17 mouse cellular contexts compared by ENCODE assay signal in genomic region chr17:8851846-8852245, GRCm38 (mm10).
A peak's percentile ranks its signal among the peaks of the same experiment; 100 is the strongest.
DNase-seq lines count a peak whose midpoint lies in the region; TF ChIP-seq lines count a peak whose summit lies in the region.
"Had no signal": no experiment of that assay in that cellular context is flagged by ENCODE, and none has a peak within 500 bp of the region (broad histone marks: within the 10 kb centered on the region; RNA-seq: fewer than 3 reads in every experiment).

No protein-coding gene starts in this region.

- H3K4me1 ChIP-seq in thymus, adult 2 months (replicated peaks; ENCODE audit: control insufficient read depth, insufficient read depth, low read length), result peaks cover 22% of the 10 kb centered on the region

- H3K36me3 ChIP-seq in thymus, adult 2 months (ENCODE audit: control insufficient read depth, insufficient read depth, low read length), result no peaks in the 10 kb centered on the region
- H3K36me3 ChIP-seq: embryonic facial prominence, embryonic 13.5 days; forebrain, embryonic 12.5 days; heart, embryonic 12.5 days; hindbrain, embryonic 10.5 days had no signal

- no peak for TF ChIP-seq POLR2A in thymus, adult 2 months (IDR thresholded peaks at IDR 0.05; ENCODE audit: control insufficient read depth, extremely low read depth, insufficient read depth, low read length, poor library complexity)

- WGBS in thymus, adult 2 months, result 70% methylated on average over 6 of the region's 6 CpGs

- H3K27me3 ChIP-seq in thymus, adult 2 months (ENCODE audit: control insufficient read depth, insufficient read depth, low read length), result no peaks in the 10 kb centered on the region
- H3K27me3 ChIP-seq: forebrain, embryonic 12.5 days had no signal

- no peak overlapping the region for H3K4me3 ChIP-seq in thymus, adult 2 months (ENCODE audit: control insufficient read depth, insufficient read depth, low read length)
- H3K4me3 ChIP-seq: embryonic facial prominence, embryonic 13.5 days; forebrain, embryonic 12.5 days; gastrocnemius, adult 2 months; heart, embryonic 12.5 days; hindbrain, embryonic 10.5 days had no signal

- peak; percentile 35 for DNase-seq in layer of hippocampus, adult 11-12 months (ENCODE audit: low spot score)
- DNase-seq in layer of hippocampus, adult 8-10 months (ENCODE audit: low spot score in 2 of 2), result no peak
- DNase-seq in right cerebral cortex, adult 18-20 months, result peak; percentile 47
- DNase-seq in right cerebral cortex, postnatal 10 days (ENCODE audit: low spot score in 2 of 2), result no peak
- DNase-seq in thymus, postnatal 14 days, result peak; percentile 45
- no peak for DNase-seq in thymus, adult 2 months
- DNase-seq in liver, result no peak
- DNase-seq: adrenal gland, postnatal 14 days; cerebellum, adult 18-20 months; cerebellum, adult 9-11 months; cerebellum, postnatal 36 days; gastrocnemius, adult 2 months; gastrocnemius, postnatal 25 days had no signal

- no peak for TF ChIP-seq CTCF in thymus, adult 2 months (IDR thresholded peaks at IDR 0.05; ENCODE audit: borderline replicate concordance, control insufficient read depth, extremely low read depth, insufficient read depth, low read length, poor library complexity)

- H3K27ac ChIP-seq in thymus, adult 2 months (ENCODE audit: control insufficient read depth, insufficient read depth, low read length), result no peak overlapping the region
- H3K27ac ChIP-seq: embryonic facial prominence, embryonic 13.5 days; forebrain, embryonic 12.5 days; gastrocnemius, adult 2 months; hindbrain, embryonic 10.5 days had no signal

Comparison
In these comparisons a context has a peak if more than half of its experiments do, and no peak if none do; other contexts are left out.
1. DNase-seq: peak in layer of hippocampus, adult 11-12 months (single experiment), right cerebral cortex, adult 18-20 months (single experiment) and thymus, postnatal 14 days (single experiment); none in layer of hippocampus, adult 8-10 months (0 of 2), right cerebral cortex, postnatal 10 days (0 of 2), thymus, adult 2 months (single experiment) and liver (single experiment).